23 mouse cellular contexts compared by ENCODE assay signal in the genomic region with DNA sequence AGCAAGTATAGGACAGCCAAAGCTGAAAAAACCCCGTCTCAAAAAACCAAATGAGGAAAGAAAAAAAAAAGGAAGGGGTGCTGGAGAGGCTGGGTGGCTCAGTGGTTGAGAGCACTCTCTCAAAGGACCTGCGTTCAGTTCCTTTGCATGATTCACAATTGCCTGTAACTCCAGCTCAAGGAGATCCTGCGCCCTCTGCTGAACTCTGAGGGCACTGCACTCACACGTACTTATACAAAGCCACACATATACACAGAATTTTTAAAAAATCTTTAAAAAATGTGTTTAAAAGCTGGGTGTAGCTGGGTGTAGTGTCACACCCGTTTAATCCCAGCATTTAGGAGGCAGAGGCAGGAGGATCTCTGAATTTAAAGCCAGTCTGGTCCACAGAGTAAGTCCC. TPM values are rescaled to one million over a fixed set of nuclear protein-coding genes. Genes with fewer than 3 reads are reported as not detected.
DNase-seq lines count a peak whose midpoint lies in the region; ATAC-seq and TF ChIP-seq lines count a peak whose summit lies in the region.
"Had no signal": no experiment of that assay in that cellular context is flagged by ENCODE, and none has a peak within 500 bp of the region (broad histone marks: within the 10 kb centered on the region; RNA-seq: fewer than 3 reads in every experiment).

No protein-coding gene starts in this region.

- H3K4me1 ChIP-seq in heart, adult 2 months (ENCODE audit: control insufficient read depth, insufficient read depth, low read length), result no peaks in the 10 kb centered on the region
- H3K4me1 ChIP-seq in lung, embryonic 14.5 days (ENCODE audit: insufficient read depth), result no peaks in the 10 kb centered on the region
- peaks cover 0 to 4% of the 10 kb centered on the region in 2 experiments; a peak in 1 of 4 replicates for H3K4me1 ChIP-seq in ES-E14 (ENCODE audit: control insufficient read depth in 2 of 2, insufficient read depth in 2 of 2, low read length in 2 of 2, poor library complexity in 1 of 2)
- H3K4me1 ChIP-seq: embryonic facial prominence, embryonic 10.5 days; heart, embryonic 15.5 days; midbrain, embryonic 15.5 days; stomach, embryonic 15.5 days had no signal

- WGBS in heart, adult 2 months, result 69% methylated on average over 5 of the region's 5 CpGs
- 71% methylated on average over 5 of the region's 5 CpGs for WGBS in lung, embryonic 14.5 days

- intact Hi-C loops in heart, adult 2 months (cut with DNase I), result no loop called here

- ATAC-seq in lung, embryonic 14.5 days (ENCODE audit: insufficient read depth), result no peak
- ATAC-seq: forebrain, embryonic 14.5 days; hindbrain, postnatal 0 days; midbrain, embryonic 15.5 days had no signal

- TF ChIP-seq CTCF in heart, adult 2 months (IDR thresholded peaks at IDR 0.05), result peak; percentile 25
- TF ChIP-seq CTCF in lung, embryonic 14.5 days (IDR thresholded peaks at IDR 0.05; ENCODE audit: low read depth), result 0 out of 2 replicates have a peak, but pooled peaks have one; percentile 17

- H3K9me3 ChIP-seq in lung, embryonic 14.5 days (ENCODE audit: low read depth, low read length), result peaks cover 4% of the 10 kb centered on the region; the same call in 1 of the 2 replicates
- H3K9me3 ChIP-seq in ES-E14 (ENCODE audit: control insufficient read depth, insufficient read depth, low read depth, low read length), result no peaks in the 10 kb centered on the region
- H3K9me3 ChIP-seq: heart, embryonic 15.5 days; liver, embryonic 15.5 days; midbrain, embryonic 15.5 days; stomach, embryonic 15.5 days had no signal

- TF ChIP-seq POLR2A in heart, adult 2 months (IDR thresholded peaks at IDR 0.05; ENCODE audit: insufficient read depth, low read depth, low read length), result no peak

- in situ Hi-C loops in ES-E14 (cut with MboI; ENCODE audit: low sequenced_read_pairs in 2 of 2, unreplicated experiment in 2 of 2), result no loop called here

- H3K36me3 ChIP-seq in heart, adult 2 months (ENCODE audit: control insufficient read depth, insufficient read depth, low read length), result no peaks in the 10 kb centered on the region
- no peaks in the 10 kb centered on the region for H3K36me3 ChIP-seq in lung, embryonic 14.5 days (ENCODE audit: insufficient read depth)
- no peaks in the 10 kb centered on the region for H3K36me3 ChIP-seq in ES-E14 (ENCODE audit: control insufficient read depth, insufficient read depth, low read length, poor library complexity, severe bottlenecking)
- H3K36me3 ChIP-seq: embryonic facial prominence, embryonic 10.5 days; heart, embryonic 15.5 days; liver, embryonic 15.5 days; midbrain, embryonic 15.5 days; stomach, embryonic 15.5 days had no signal

- no peak overlapping the region for H3K27ac ChIP-seq in heart, adult 2 months
- no peak overlapping the region for H3K27ac ChIP-seq in lung, embryonic 14.5 days (ENCODE audit: low read depth)
- H3K27ac ChIP-seq in ES-E14 (ENCODE audit: insufficient read depth, low read depth, low read length, poor library complexity, severe bottlenecking), result no peak overlapping the region
- H3K27ac ChIP-seq: embryonic facial prominence, embryonic 10.5 days; heart, embryonic 15.5 days; hindbrain, postnatal 0 days; liver, embryonic 15.5 days; macrophage; midbrain, embryonic 15.5 days; stomach, embryonic 15.5 days had no signal

- H3K79me2 ChIP-seq in heart, adult 2 months (replicated peaks; ENCODE audit: control insufficient read depth, insufficient read depth, low read length), result no peaks in the 10 kb centered on the region

- H3K4me2 ChIP-seq in lung, embryonic 14.5 days, result no peak overlapping the region
- H3K4me2 ChIP-seq: heart, embryonic 15.5 days; liver, embryonic 15.5 days; midbrain, embryonic 15.5 days; stomach, embryonic 15.5 days had no signal

- DNase-seq in heart, adult 2 months, result no peak
- DNase-seq in heart, adult 9 months (ENCODE audit: low spot score in 2 of 2), result no peak
- DNase-seq in lung, embryonic 14.5 days, result no peak
- no peak for DNase-seq in lung, postnatal 4 days
- peak; percentile 60 for DNase-seq in ES-E14 (ENCODE audit: low read depth, low spot score)
- peak; percentile 34 for DNase-seq in induced T-regulatory cell, adult 2 months (ENCODE audit: low read depth)
- no peak for DNase-seq in adrenal gland, postnatal 4 days (ENCODE audit: low spot score in 2 of 2)
- DNase-seq in lung, postnatal 25 days (ENCODE audit: low spot score), result no peak
- DNase-seq: layer of hippocampus, postnatal 36 days; left cerebral cortex, postnatal 4 days; spleen, adult 18-20 months had no signal

- no peaks in the 10 kb centered on the region for H3K27me3 ChIP-seq in heart, adult 2 months (ENCODE audit: control insufficient read depth, insufficient read depth, low read length)
- no peaks in the 10 kb centered on the region for H3K27me3 ChIP-seq in lung, embryonic 14.5 days (ENCODE audit: insufficient read depth, low read length)
- H3K27me3 ChIP-seq: heart, embryonic 15.5 days; liver, embryonic 15.5 days; midbrain, embryonic 15.5 days; stomach, embryonic 15.5 days had no signal

- H3K4me3 ChIP-seq in heart, adult 2 months, result no peak overlapping the region
- no peak overlapping the region for H3K4me3 ChIP-seq in lung, embryonic 14.5 days (ENCODE audit: low read depth, low read length)
- H3K4me3 ChIP-seq in ES-E14 (ENCODE audit: insufficient read depth in 1 of 2, low read depth in 1 of 2, low read length in 2 of 2, poor library complexity in 1 of 2, severe bottlenecking in 1 of 2), result no peak overlapping the region
- H3K4me3 ChIP-seq: embryonic facial prominence, embryonic 10.5 days; erythroblast, embryonic 14.5 days; heart, embryonic 15.5 days; liver, embryonic 15.5 days; midbrain, embryonic 15.5 days; stomach, embryonic 15.5 days had no signal

- TF ChIP-seq EP300 in heart, adult 2 months (IDR thresholded peaks at IDR 0.05; ENCODE audit: insufficient read depth, low read depth, low read length), result no peak

- no peak overlapping the region for H3K9ac ChIP-seq in heart, adult 2 months (ENCODE audit: low read depth, low read length)
- no peak overlapping the region for H3K9ac ChIP-seq in lung, embryonic 14.5 days
- no peak overlapping the region for H3K9ac ChIP-seq in ES-E14 (ENCODE audit: insufficient read depth, low read depth, low read length, poor library complexity, severe bottlenecking)
- H3K9ac ChIP-seq: heart, embryonic 15.5 days; liver, embryonic 15.5 days; midbrain, embryonic 15.5 days; stomach, embryonic 15.5 days had no signal

TF ChIP-seq in ES-E14, 5 proteins besides CTCF, POLR2A, EP300 and RAD21:
- TF ChIP-seq ZNF384 (IDR thresholded peaks at IDR 0.05; ENCODE audit: low read depth, low read length) (no peak), CHD2 (IDR thresholded peaks at IDR 0.05; ENCODE audit: low read depth, low read length) (no peak), ZC3H11A (IDR thresholded peaks at IDR 0.05; ENCODE audit: borderline replicate concordance, low read depth, low read length) (no peak), HCFC1 (IDR thresholded peaks at IDR 0.05; ENCODE audit: borderline replicate concordance, insufficient read depth, low read length) (no peak), MAFK (IDR thresholded peaks at IDR 0.05; ENCODE audit: insufficient read depth, low read depth, low read length) (no peak)

RNA-seq across cellular contexts. Expression of gene Klb, which starts 6.9 kb away (rescaled TPM):
- total RNA-seq in heart, adult 2 months (2021), result under 1 TPM; 0.08 to 0.34 TPM
- polyA plus RNA-seq in heart, adult 2 months (2012; rRNA removed), result 0.91 and 1.1 TPM in 2 replicates
- not detected in 2 replicates for polyA plus RNA-seq in lung, embryonic 14.5 days (2014; fragmentation: Nextera tagmentation; extraction: Ambion mirVana)
- total RNA-seq in ES-E14 (2012; rRNA removed), result 0.63 and 3.6 TPM in 2 replicates
- total RNA-seq in adrenal gland, postnatal 4 days (2021), result 10 to 100 TPM in 1 of 2 experiments, 1 to 10 TPM in 1; 9.4 to 14.6 TPM
- total RNA-seq: granulocyte monocyte progenitor cell, adult 5-6 weeks; hematopoietic stem cell, adult 5-6 weeks; hindbrain, postnatal 0 days had no signal
- polyA plus RNA-seq: embryonic facial prominence, embryonic 10.5 days; forebrain, embryonic 14.5 days; heart, embryonic 15.5 days; kidney, embryonic 14.5 days; macrophage had no signal

RNA-seq across cellular contexts. Expression of gene Rfc1, which starts 19.5 kb away (rescaled TPM):
- total RNA-seq in heart, adult 2 months (2021), result 10 to 100 TPM; 31.9 to 38.2 TPM
- polyA plus RNA-seq in heart, adult 2 months (2012; rRNA removed), result 8.4 and 11.5 TPM in 2 replicates
- 99.9 and 101 TPM in 2 replicates for polyA plus RNA-seq in lung, embryonic 14.5 days (2014; fragmentation: Nextera tagmentation; extraction: Ambion mirVana)
- 53.4 and 70.5 TPM in 2 replicates for total RNA-seq in ES-E14 (2012; rRNA removed)
- 10 to 100 TPM; 62.5 to 72.1 TPM for total RNA-seq in adrenal gland, postnatal 4 days (2021)

RNA-seq across cellular contexts. Expression of gene Rpl9, which starts 36.3 kb away (rescaled TPM):
- 100 to 1,000 TPM; 592 to 715 TPM for total RNA-seq in heart, adult 2 months (2021)
- 190 and 325 TPM in 2 replicates for polyA plus RNA-seq in heart, adult 2 months (2012; rRNA removed)
- 1,211 and 1,227 TPM in 2 replicates for polyA plus RNA-seq in lung, embryonic 14.5 days (2014; fragmentation: Nextera tagmentation; extraction: Ambion mirVana)
- 1,957 and 1,967 TPM in 2 replicates for total RNA-seq in ES-E14 (2012; rRNA removed)
- 1,000 to 10,000 TPM; 1,533 to 1,815 TPM for total RNA-seq in adrenal gland, postnatal 4 days (2021)

RNA-seq across cellular contexts. Expression of gene Lias, which starts 36.3 kb away (rescaled TPM):
- 10 to 100 TPM; 45.7 to 54.1 TPM for total RNA-seq in heart, adult 2 months (2021)
- polyA plus RNA-seq in heart, adult 2 months (2012; rRNA removed), result 21.3 and 32.5 TPM in 2 replicates
- polyA plus RNA-seq in lung, embryonic 14.5 days (2014; fragmentation: Nextera tagmentation; extraction: Ambion mirVana), result 54.5 and 58.9 TPM in 2 replicates
- 38.8 and 52.8 TPM in 2 replicates for total RNA-seq in ES-E14 (2012; rRNA removed)
- total RNA-seq in adrenal gland, postnatal 4 days (2021), result 10 to 100 TPM; 65.3 to 80.6 TPM

Comparison
In these comparisons a context has a peak if more than half of its experiments do, and no peak if none do; other contexts are left out.
1. DNase-seq: peak in ES-E14 (single experiment) and induced T-regulatory cell, adult 2 months (single experiment); none in heart, adult 2 months (0 of 2), heart, adult 9 months (0 of 2), lung, embryonic 14.5 days (single experiment), lung, postnatal 4 days (0 of 2), adrenal gland, postnatal 4 days (0 of 2) and lung, postnatal 25 days (single experiment).